Mouse (Mus musculus) intestine, postnatal 0 days (tissue): ENCODE measurements around the gene Zfp867. TPM values are rescaled to one million over a fixed set of nuclear protein-coding genes. Genes with fewer than 3 reads are reported as not detected.

Experiments used
- ATAC-seq: fragments of 200-750 bp; cut with Nextera tagmentation; 2 replicates; pipeline ENCODE4 v1.8.0; 2017; ENCODE audit warnings: mild to moderate bottlenecking, moderate TSS enrichment, moderate library complexity
- H3K27ac ChIP-seq: fragments of 300-500 bp; sonication (generic); 2 replicates; pipeline ENCODE4 v1.5.1; 2014; ENCODE audit warnings: mild to moderate bottlenecking, low read depth, low read length, moderate library complexity
- H3K27me3 ChIP-seq: fragments of 300-500 bp; sonication (generic); replicated peaks from 2 replicates; pipeline ENCODE4 v1.6.1; 2014; ENCODE audit warnings: low read length, mixed read lengths; ENCODE audit not compliant: control insufficient read depth, insufficient read depth
- H3K36me3 ChIP-seq: fragments of 300-500 bp; sonication (generic); 2 replicates; pipeline ENCODE4 v1.6.1; 2014; ENCODE audit warnings: mild to moderate bottlenecking, moderate library complexity; ENCODE audit not compliant: control insufficient read depth, insufficient read depth
- H3K4me1 ChIP-seq: fragments of 300-500 bp; sonication (generic); replicated peaks from 2 replicates; pipeline ENCODE4 v1.6.1; 2014; ENCODE audit warnings: antibody characterized with exemption, low read length, mixed read lengths; ENCODE audit not compliant: control insufficient read depth, insufficient read depth
- H3K4me2 ChIP-seq: fragments of 300-500 bp; sonication (generic); replicated peaks from 2 replicates; pipeline ENCODE4 v1.6.1; 2014; ENCODE audit warnings: low read depth, mild to moderate bottlenecking, moderate library complexity
- H3K4me3 ChIP-seq: fragments of 300-500 bp; sonication (generic); 2 replicates; pipeline ENCODE4 v1.5.1; 2014; ENCODE audit warnings: low read depth, low read length
- H3K9ac ChIP-seq: fragments of 300-500 bp; sonication (generic); 2 replicates; pipeline ENCODE4 v1.6.1; 2014; ENCODE audit warnings: mild to moderate bottlenecking, low read depth, low read length
- H3K9me3 ChIP-seq: fragments of 300-500 bp; sonication (generic); 2 replicates; pipeline ENCODE4 v1.6.1; 2016; ENCODE audit warnings: mixed run types; ENCODE audit not compliant: control insufficient read depth
- CTCF ChIP-seq: sonication (generic); IDR thresholded peaks from 2 replicates; pipeline ENCODE4 v1.5.1; 2016; ENCODE audit warnings: low read depth, mild to moderate bottlenecking, control low read depth, antibody characterized with exemption, moderate library complexity
- WGBS: fragments of 180-500 bp; shearing (Covaris S2); extraction: QIAGEN DNeasy Blood & Tissue Kit; methylation state at CpG from one replicate; pipeline ENCODE4 v1.1.7; 2014; 5-methylcytosine and 5-hydroxymethylcytosine counted together
- polyA plus RNA-seq: library from polyadenylated mRNA; unstranded; fragments of >200 nt; fragmentation: Nextera tagmentation; extraction: Ambion mirVana; gene quantifications from 2 replicates; pipeline ENCODE4 v1.2.1, GENCODE M21; 2015

Zfp867 gene
- polyA plus RNA-seq, 1 experiment from 2014 or later: 2.1 TPM

DNA sequence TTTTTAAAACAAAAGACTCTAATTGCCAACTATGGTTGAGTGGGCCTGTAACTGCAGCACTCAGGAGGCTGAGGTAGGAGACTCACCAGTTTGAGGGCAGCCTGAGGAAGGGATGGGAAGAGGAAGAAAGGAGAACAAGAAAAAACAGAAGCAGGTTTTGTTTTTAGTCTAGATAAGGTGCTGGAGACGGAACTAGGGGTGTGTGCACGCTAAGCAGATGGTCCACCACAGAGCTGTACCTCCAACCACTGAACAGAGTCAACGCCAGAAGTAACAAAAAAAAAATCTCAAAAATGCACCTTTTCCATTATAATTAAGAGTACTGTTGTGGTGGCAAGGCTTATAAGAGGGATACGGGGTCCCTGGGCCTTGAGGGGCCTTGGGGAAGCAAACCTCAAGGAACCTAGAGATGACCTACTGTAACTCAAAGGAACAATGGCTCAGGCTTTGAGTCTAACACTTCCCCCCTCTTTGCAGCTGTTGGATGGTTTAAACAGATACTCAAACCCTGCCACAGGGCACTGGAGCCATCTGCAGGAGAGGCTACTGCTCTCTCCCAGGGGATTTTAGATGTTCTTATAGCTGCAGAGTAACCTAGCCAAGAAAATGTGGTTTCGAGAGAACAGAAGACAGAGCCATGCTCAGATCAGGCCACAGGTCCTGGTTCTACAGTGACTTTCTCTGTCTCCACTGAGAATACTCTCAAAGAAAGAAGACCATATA, 29.9 kb upstream of the Zfp867 start:
- Histone ChIP-seq H3K4me2 (no peak overlapping the region), H3K4me3 (no peak overlapping the region), H3K9ac (no peak overlapping the region), H3K9me3 (no peaks in the 10 kb centered on the region), H3K36me3 (peaks cover 64% of the 10 kb centered on the region), H3K4me1 (no peaks in the 10 kb centered on the region), H3K27me3 (no peaks in the 10 kb centered on the region), H3K27ac (no peak overlapping the region)
- no peak for ATAC-seq
- 91% methylated on average over 5 of the region's 5 CpGs for WGBS
- TF ChIP-seq CTCF: no peak

DNA sequence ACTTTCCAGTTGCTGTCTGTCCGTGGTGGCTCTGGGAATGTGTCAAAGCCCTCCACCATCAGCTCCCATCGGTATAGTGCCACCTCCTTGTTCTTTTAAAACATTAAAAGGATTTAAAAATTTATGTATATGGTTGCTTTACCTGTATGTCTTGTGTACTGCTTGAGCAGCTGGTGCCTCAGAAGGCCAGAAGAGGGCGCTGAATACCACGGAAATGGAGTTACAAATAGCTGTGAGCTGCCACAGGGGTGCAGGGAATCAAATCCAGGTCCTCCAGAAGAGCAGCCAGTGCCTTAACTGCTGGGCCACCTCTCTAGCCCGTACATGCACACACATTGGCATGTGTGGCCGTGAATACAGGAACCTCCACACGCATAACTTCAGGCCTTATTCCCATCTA, 25.5 kb upstream of the Zfp867 start:
- H3K4me3 ChIP-seq: no peak overlapping the region
- no peak overlapping the region for H3K4me2 ChIP-seq
- no peaks in the 10 kb centered on the region for H3K27me3 ChIP-seq
- no peak overlapping the region for H3K9ac ChIP-seq
- 92% methylated on average over 7 of the region's 7 CpGs for WGBS
- H3K9me3 ChIP-seq: no peaks in the 10 kb centered on the region
- peak; percentile 26; the same call in 1 of the 2 replicates for TF ChIP-seq CTCF
- H3K4me1 ChIP-seq: no peaks in the 10 kb centered on the region
- ATAC-seq: no peak
- H3K27ac ChIP-seq: no peak overlapping the region
- H3K36me3 ChIP-seq: peaks cover 91% of the 10 kb centered on the region

DNA sequence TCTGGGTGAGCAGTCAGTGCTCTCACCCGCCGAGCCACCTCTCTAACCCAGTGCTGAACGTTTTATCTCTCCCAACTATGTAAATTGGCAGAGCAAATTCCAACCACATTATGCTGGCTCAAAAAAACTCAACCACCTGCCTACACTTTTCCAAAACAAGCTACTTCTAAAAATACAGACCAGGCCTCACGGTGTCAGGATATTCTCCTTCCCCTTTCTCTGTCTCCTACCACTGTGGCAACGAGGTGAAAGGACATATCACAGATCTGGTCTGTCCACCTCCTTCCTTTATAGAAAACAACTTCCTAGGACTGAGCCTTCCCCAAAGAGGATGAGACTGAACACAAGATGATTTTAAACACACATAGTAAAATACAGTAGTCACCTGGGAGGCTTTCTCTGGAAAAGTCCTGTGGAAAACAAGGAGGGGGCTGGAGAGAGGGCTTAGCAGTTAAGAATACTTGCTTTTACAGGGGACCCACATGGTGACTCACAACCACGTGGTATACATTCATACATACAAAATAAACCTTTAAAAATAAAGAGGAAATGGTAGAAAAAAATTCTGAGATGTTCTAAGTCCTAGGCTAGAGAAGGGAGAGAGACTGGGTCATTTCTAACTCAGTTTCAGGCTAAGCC, 24.5 kb upstream of the Zfp867 start:
- Histone ChIP-seq H3K9me3 (no peaks in the 10 kb centered on the region), H3K4me2 (no peak overlapping the region), H3K9ac (no peak overlapping the region), H3K27ac (no peak overlapping the region), H3K4me1 (no peaks in the 10 kb centered on the region), H3K36me3 (peaks cover 91% of the 10 kb centered on the region), H3K4me3 (no peak overlapping the region), H3K27me3 (no peaks in the 10 kb centered on the region)
- no peak for TF ChIP-seq CTCF
- WGBS: 72% methylated on average over 6 of the region's 6 CpGs
- no peak for ATAC-seq

DNA sequence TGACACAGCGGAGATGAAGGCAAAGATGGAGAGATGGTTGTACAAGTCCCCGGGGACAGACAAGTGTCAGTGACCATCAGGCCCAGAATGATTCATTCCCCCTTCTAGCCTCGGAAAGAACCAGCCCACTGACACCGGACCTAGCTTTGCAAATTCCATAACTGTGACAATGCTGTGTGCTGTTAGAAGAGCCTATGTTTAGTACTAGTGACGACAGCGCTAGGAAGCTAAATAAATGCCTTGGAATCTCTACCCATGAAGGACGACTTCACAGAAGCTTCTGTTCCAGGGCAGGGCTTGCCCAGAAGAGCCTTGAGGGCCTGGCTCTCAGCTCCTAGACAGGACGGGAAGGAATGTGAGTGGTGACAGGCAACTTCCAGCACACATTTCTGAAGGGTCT, 13.9 kb upstream of the Zfp867 start:
- Histone ChIP-seq H3K27me3 (no peaks in the 10 kb centered on the region), H3K4me1 (no peaks in the 10 kb centered on the region), H3K9ac (no peak overlapping the region), H3K4me3 (no peak overlapping the region), H3K9me3 (no peaks in the 10 kb centered on the region), H3K27ac (no peak overlapping the region), H3K4me2 (no peak overlapping the region), H3K36me3 (peaks cover 48% of the 10 kb centered on the region)
- TF ChIP-seq CTCF: no peak
- no peak for ATAC-seq
- 80% methylated on average over 8 of the region's 8 CpGs for WGBS

DNA sequence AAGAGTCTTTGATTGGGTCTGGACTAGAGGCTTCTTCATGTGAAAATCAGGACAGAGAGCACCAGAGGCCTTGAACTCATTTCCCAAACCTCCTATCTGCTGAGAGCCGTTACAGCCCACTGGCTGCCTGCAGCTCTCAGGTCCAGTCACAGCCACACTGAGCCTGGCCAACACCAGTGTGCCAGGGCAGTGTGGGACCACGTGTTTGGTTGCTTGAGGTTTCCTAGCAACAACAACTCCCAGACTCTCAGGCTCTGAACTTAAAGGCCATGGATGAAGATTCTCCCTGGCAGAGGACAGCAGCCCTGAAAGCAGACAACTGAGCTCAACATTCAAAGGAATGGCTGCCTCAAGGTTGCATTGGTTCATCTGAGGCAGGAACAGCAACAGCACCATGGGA, 13.4 kb upstream of the Zfp867 start:
- no peaks in the 10 kb centered on the region for H3K27me3 ChIP-seq
- TF ChIP-seq CTCF: no peak
- no peaks in the 10 kb centered on the region for H3K4me1 ChIP-seq
- H3K36me3 ChIP-seq: peaks cover 42% of the 10 kb centered on the region
- no peak overlapping the region for H3K4me3 ChIP-seq
- no peak for ATAC-seq
- no peak overlapping the region for H3K27ac ChIP-seq
- no peak overlapping the region for H3K4me2 ChIP-seq
- H3K9ac ChIP-seq: no peak overlapping the region
- 57% methylated on average over 2 of the region's 2 CpGs for WGBS
- H3K9me3 ChIP-seq: no peaks in the 10 kb centered on the region

DNA sequence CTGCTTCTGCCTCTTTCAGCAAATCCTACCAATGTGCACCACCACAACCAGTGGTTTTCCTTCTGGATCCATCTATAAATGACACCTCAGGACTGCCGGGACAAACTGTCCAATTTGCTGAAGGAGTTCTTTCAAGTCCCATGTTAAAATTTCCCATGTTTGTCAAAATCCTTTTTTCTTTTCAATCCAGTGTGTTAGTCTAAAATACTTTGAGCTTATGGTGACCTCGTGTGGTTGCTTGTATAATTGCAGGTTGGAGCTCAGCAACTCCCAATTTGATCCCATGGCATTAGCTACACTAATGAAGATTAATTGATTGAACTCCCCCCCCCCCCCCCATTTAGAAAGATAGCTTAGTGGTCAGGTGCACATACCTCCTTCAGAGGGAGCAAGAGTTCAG, 10.9 kb upstream of the Zfp867 start:
- Histone ChIP-seq H3K27ac (no peak overlapping the region), H3K4me3 (no peak overlapping the region), H3K4me1 (no peaks in the 10 kb centered on the region), H3K27me3 (no peaks in the 10 kb centered on the region), H3K36me3 (peaks cover 28% of the 10 kb centered on the region), H3K9me3 (no peaks in the 10 kb centered on the region), H3K4me2 (no peak overlapping the region), H3K9ac (no peak overlapping the region)
- ATAC-seq: no peak
- peak; percentile 76 for TF ChIP-seq CTCF
- WGBS: 7% methylated on average over 2 of the region's 2 CpGs
